Mouse (Mus musculus) MEL (cell line): Measurements from ENCODE around the gene Kif1bp. TPM values are rescaled to one million over a fixed set of nuclear protein-coding genes. Genes with fewer than 3 reads are reported as not detected.

Source experiments
- DNase-seq: peaks from one replicate; pipeline ENCODE4 v3.0.0; 2011; ENCODE audit warnings: low read depth, low spot score
- H3K27ac ChIP-seq: 2 replicates; pipeline ENCODE4 v1.5.1; 2012; ENCODE audit warnings: low read depth, mild to moderate bottlenecking, control low read depth, low read length, moderate library complexity; ENCODE audit not compliant: control insufficient read depth
- H3K27me3 ChIP-seq, 2 experiments: fragments of 150-350 bp in 1 of 2; sonication (generic) in 1 of 2; 2 replicates each; pipeline ENCODE4 v1.6.1; 2012; ENCODE audit warnings: low read length in 2 of 2, mild to moderate bottlenecking in 2 of 2, improper control_type of control experiment in 1 of 2, moderate library complexity in 1 of 2; ENCODE audit not compliant: insufficient read depth in 2 of 2, control insufficient read depth in 1 of 2
- H3K36me3 ChIP-seq, 2 experiments: 2 replicates each; pipeline ENCODE4 v1.6.1; 2012 to 2014; ENCODE audit warnings: low read length in 2 of 2, improper control_type of control experiment in 1 of 2, inconsistent platforms in 1 of 2, mild to moderate bottlenecking in 1 of 2; ENCODE audit not compliant: insufficient read depth in 2 of 2, control insufficient read depth in 1 of 2
- H3K4me1 ChIP-seq, 2 experiments: fragments of 150-350 bp in 1 of 2; sonication (generic) in 1 of 2; 2 replicates each; pipeline ENCODE4 v1.6.1; 2012; ENCODE audit warnings: low read length in 2 of 2, improper control_type of control experiment in 1 of 2, mild to moderate bottlenecking in 1 of 2; ENCODE audit not compliant: insufficient read depth in 2 of 2, control insufficient read depth in 1 of 2
- H3K4me3 ChIP-seq, 2 experiments: fragments of 150-350 bp in 1 of 2; sonication (generic) in 1 of 2; 2 replicates each; pipeline ENCODE4 v1.5.1; 2012; ENCODE audit warnings: low read depth in 2 of 2, low read length in 2 of 2, mild to moderate bottlenecking in 2 of 2, moderate library complexity in 2 of 2, control low read depth in 1 of 2, improper control_type of control experiment in 1 of 2; ENCODE audit not compliant: control insufficient read depth in 1 of 2, insufficient read depth in 1 of 2
- H3K79me2 ChIP-seq: 2 replicates; pipeline ENCODE4 v1.6.1; 2012; ENCODE audit warnings: mild to moderate bottlenecking, low read length, moderate library complexity; ENCODE audit not compliant: control insufficient read depth, poor library complexity, insufficient read depth
- H3K9ac ChIP-seq: 2 replicates; pipeline ENCODE4 v1.6.1; 2012; ENCODE audit warnings: low read depth, mild to moderate bottlenecking, control low read depth, low read length, moderate library complexity; ENCODE audit not compliant: control insufficient read depth, poor library complexity, severe bottlenecking
- H3K9me3 ChIP-seq: fragments of 150-350 bp; sonication (generic); replicated peaks from 2 replicates; pipeline ENCODE4 v1.6.1; 2012; ENCODE audit warnings: mild to moderate bottlenecking, low read length, improper control_type of control experiment, moderate library complexity; ENCODE audit not compliant: insufficient read depth
- CHD1 ChIP-seq: IDR thresholded peaks from 2 replicates; pipeline ENCODE4 v1.6.1; 2012; ENCODE audit warnings: low read depth, mild to moderate bottlenecking, inconsistent platforms, low read length, improper control_type of control experiment
- CTCF ChIP-seq, 3 experiments: IDR thresholded peaks in 2 of 3; conservative IDR thresholded peaks in 1 of 3; 2 replicates each; pipeline ENCODE4 v1.5.1; 2011 to 2012; ENCODE audit warnings: low read length in 3 of 3, low read depth in 2 of 3, mild to moderate bottlenecking in 2 of 3, improper control_type of control experiment in 1 of 3, inconsistent platforms in 1 of 3, mixed read lengths in 1 of 3, moderate library complexity in 1 of 3; ENCODE audit not compliant: control insufficient read depth in 1 of 3, insufficient read depth in 1 of 3, poor library complexity in 1 of 3, severe bottlenecking in 1 of 3
- EP300 ChIP-seq, 2 experiments: IDR thresholded peaks; 2 replicates each; pipeline ENCODE4 v1.6.1; 2011; ENCODE audit warnings: improper control_type of control experiment in 2 of 2, low read length in 2 of 2, low read depth in 1 of 2, mild to moderate bottlenecking in 1 of 2
- ETS1 ChIP-seq: IDR thresholded peaks from 2 replicates; pipeline ENCODE4 v1.6.1; 2012; ENCODE audit warnings: low read depth, mild to moderate bottlenecking, inconsistent platforms, low read length, improper control_type of control experiment, moderate library complexity
- GABPA ChIP-seq: IDR thresholded peaks from 2 replicates; pipeline ENCODE4 v1.6.1; 2012; ENCODE audit warnings: low read depth, mild to moderate bottlenecking, inconsistent platforms, low read length, improper control_type of control experiment, moderate library complexity
- GATA1 ChIP-seq: IDR thresholded peaks from 2 replicates; pipeline ENCODE4 v1.6.1; 2011; ENCODE audit warnings: low read depth, low read length, improper control_type of control experiment
- MEF2A ChIP-seq: IDR thresholded peaks from 2 replicates; pipeline ENCODE4 v1.6.1; 2014; ENCODE audit warnings: low read depth, mild to moderate bottlenecking, inconsistent platforms, low read length, improper control_type of control experiment; ENCODE audit not compliant: poor library complexity, insufficient replicate concordance, severe bottlenecking; ENCODE audit errors: extremely low read depth
- MYB ChIP-seq: IDR thresholded peaks from 2 replicates; pipeline ENCODE4 v1.6.1; 2011; ENCODE audit warnings: mild to moderate bottlenecking, low read depth, low read length, improper control_type of control experiment
- NELFE ChIP-seq: IDR thresholded peaks from 2 replicates; pipeline ENCODE4 v1.6.1; 2011; ENCODE audit warnings: low read depth, low read length, improper control_type of control experiment
- TCF12 ChIP-seq: IDR thresholded peaks from 2 replicates; pipeline ENCODE4 v1.6.1; 2014; ENCODE audit warnings: low read depth, mild to moderate bottlenecking, inconsistent platforms, low read length, improper control_type of control experiment, moderate library complexity
- UBTF ChIP-seq: IDR thresholded peaks from 2 replicates; pipeline ENCODE4 v1.6.1; 2012; ENCODE audit warnings: low read depth, mild to moderate bottlenecking, inconsistent platforms, low read length, improper control_type of control experiment, moderate library complexity, borderline replicate concordance; ENCODE audit not compliant: insufficient read depth
- USF1 ChIP-seq: IDR thresholded peaks from 2 replicates; pipeline ENCODE4 v1.6.1; 2014; ENCODE audit warnings: low read depth, mild to moderate bottlenecking, inconsistent platforms, low read length, improper control_type of control experiment, moderate library complexity
- USF2 ChIP-seq, 2 experiments: IDR thresholded peaks; 2 replicates each; pipeline ENCODE4 v1.6.1; 2011 to 2012; ENCODE audit warnings: improper control_type of control experiment in 2 of 2, low read length in 2 of 2, borderline replicate concordance in 1 of 2, inconsistent platforms in 1 of 2, low read depth in 1 of 2, mild to moderate bottlenecking in 1 of 2; ENCODE audit not compliant: insufficient read depth in 1 of 2
- ZKSCAN1 ChIP-seq: IDR thresholded peaks from 2 replicates; pipeline ENCODE4 v1.6.1; 2012; ENCODE audit warnings: low read depth, mild to moderate bottlenecking, inconsistent platforms, low read length, improper control_type of control experiment, moderate library complexity
- ZNF384 ChIP-seq: IDR thresholded peaks from 2 replicates; pipeline ENCODE4 v1.6.1; 2012; ENCODE audit warnings: low read depth, mild to moderate bottlenecking, inconsistent platforms, low read length, improper control_type of control experiment
- polyA plus RNA-seq, 2 experiments: library from polyadenylated mRNA; stranded (reverse) in 1 of 2; unstranded in 1 of 2; fragments of >175 nt in 1 of 2; fragments of >200 nt in 1 of 2; gene quantifications; 2 replicates each; pipeline versions ENCODE4 v1.2.1 to v1.2.4; 2012; ENCODE audit warnings: low replicate concordance in 2 of 2, low read depth in 1 of 2; ENCODE audit not compliant: insufficient read length in 2 of 2, insufficient read depth in 1 of 2, missing spikeins in 1 of 2
- total RNA-seq: library from RNA; depleted of rRNA; stranded (reverse); fragments of 300-350 nt; gene quantifications from 2 replicates; pipeline ENCODE4 v1.2.3, GENCODE M21; 2012

Gene Kif1bp
- total and polyA plus RNA-seq, 3 experiments, result 17.3 to 177 (median 24.7) TPM

DNA sequence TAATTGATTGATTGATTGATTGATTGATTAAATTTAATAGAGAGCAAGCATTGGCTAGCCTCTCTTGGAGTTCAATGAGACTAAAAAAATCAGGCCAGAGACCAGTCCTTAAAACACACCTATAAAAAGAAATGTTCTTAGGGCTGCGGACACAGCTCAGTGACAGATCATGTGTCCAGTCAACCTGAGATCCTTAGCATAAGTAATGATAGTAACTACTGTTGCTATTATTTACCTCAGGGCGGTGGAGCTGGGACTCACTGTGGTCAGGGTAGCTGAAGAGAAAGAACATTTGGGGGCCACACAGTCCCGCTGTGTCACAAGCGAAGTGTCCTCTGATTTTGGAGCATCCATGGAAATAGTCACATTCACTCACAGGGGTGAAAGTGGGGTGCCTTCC, 65.4 kb downstream of the Kif1bp start:
- peaks cover 13 to 39% of the 10 kb centered on the region in 2 experiments for H3K4me1 ChIP-seq

DNA sequence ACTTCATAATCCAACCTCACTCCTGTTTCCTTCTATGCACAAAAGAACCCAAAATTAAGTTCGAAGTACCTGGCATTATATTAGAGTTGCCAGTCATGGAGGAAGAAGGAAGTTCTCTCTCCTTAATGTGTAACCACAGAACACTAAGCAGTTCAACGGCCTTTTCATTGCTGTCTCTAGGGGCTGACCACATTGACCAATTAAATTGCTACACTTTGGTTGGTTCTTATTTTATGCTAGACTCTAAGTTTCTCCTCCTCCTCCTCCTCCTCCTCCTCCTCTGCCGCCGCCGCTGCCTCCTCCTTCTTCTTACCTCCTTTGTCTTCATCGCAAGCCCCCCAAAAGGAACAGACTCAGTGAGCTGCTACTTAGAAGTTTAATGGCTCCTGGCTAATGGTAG, 66.7 kb downstream of the Kif1bp start:
- peak; percentile 60 for DNase-seq
- H3K27ac ChIP-seq, result peak overlapping the region; percentile 51
- H3K4me1 ChIP-seq, result peaks cover 11 to 27% of the 10 kb centered on the region in 2 experiments
- H3K79me2 ChIP-seq, result peaks cover 10% of the 10 kb centered on the region
- H3K9ac ChIP-seq, result 0 out of 2 replicates have a peak overlapping the region, but pooled peaks have one; percentile 4
- H3K27me3 ChIP-seq, result no peaks in the 10 kb centered on the region
- no peak overlapping the region for H3K4me3 ChIP-seq
- peaks cover 0 to 24% of the 10 kb centered on the region in 2 experiments; a peak in 2 of 4 replicates for H3K36me3 ChIP-seq
- H3K9me3 ChIP-seq, result no peaks in the 10 kb centered on the region
- TF ChIP-seq EP300 (IDR thresholded peaks at IDR 0.05; ENCODE audit: low read depth in 1 of 2, low read length in 2 of 2), result peak in 1 of 2 experiments; percentile 42; a peak in 1 of 4 replicates
- no peak for TF ChIP-seq GABPA
- TF ChIP-seq ETS1, result peak; percentile 4; the same call in 1 of the 2 replicates
- peak; percentile 74 for TF ChIP-seq MYB
- TF ChIP-seq ZKSCAN1, result no peak
- TF ChIP-seq NELFE, result 0 out of 2 replicates have a peak, but pooled peaks have one; percentile 30

More for the DNA sequence above, 65.4 kb downstream of the Kif1bp start:
- H3K27me3 ChIP-seq, result no peaks in the 10 kb centered on the region
- peaks cover 0 to 31% of the 10 kb centered on the region in 2 experiments; a peak in 2 of 4 replicates for H3K36me3 ChIP-seq
- H3K79me2 ChIP-seq, result peaks cover 3% of the 10 kb centered on the region; the same call in 1 of the 2 replicates
- no peak overlapping the region for H3K4me3 ChIP-seq
- no peak for DNase-seq
- no peak overlapping the region for H3K9ac ChIP-seq
- H3K27ac ChIP-seq, result no peak overlapping the region
- H3K9me3 ChIP-seq, result no peaks in the 10 kb centered on the region
- TF ChIP-seq USF2 (IDR thresholded peaks at IDR 0.05; ENCODE audit: borderline replicate concordance in 1 of 2, insufficient read depth in 1 of 2, low read depth in 1 of 2, low read length in 2 of 2) (no peak), TCF12 (no peak), UBTF (no peak), MEF2A (no peak), CHD1 (no peak), GATA1 (no peak), ZNF384 (no peak), ZKSCAN1 (no peak), CTCF (IDR thresholded peaks at IDR 0.05 in 2 of 3, conservative IDR thresholded peaks at IDR 0.05 in 1 of 3; ENCODE audit: control insufficient read depth in 1 of 3, insufficient read depth in 1 of 3, low read depth in 2 of 3, low read length in 3 of 3, poor library complexity in 1 of 3, severe bottlenecking in 1 of 3) (no peak), USF1 (no peak)
